In the genomic region with DNA sequence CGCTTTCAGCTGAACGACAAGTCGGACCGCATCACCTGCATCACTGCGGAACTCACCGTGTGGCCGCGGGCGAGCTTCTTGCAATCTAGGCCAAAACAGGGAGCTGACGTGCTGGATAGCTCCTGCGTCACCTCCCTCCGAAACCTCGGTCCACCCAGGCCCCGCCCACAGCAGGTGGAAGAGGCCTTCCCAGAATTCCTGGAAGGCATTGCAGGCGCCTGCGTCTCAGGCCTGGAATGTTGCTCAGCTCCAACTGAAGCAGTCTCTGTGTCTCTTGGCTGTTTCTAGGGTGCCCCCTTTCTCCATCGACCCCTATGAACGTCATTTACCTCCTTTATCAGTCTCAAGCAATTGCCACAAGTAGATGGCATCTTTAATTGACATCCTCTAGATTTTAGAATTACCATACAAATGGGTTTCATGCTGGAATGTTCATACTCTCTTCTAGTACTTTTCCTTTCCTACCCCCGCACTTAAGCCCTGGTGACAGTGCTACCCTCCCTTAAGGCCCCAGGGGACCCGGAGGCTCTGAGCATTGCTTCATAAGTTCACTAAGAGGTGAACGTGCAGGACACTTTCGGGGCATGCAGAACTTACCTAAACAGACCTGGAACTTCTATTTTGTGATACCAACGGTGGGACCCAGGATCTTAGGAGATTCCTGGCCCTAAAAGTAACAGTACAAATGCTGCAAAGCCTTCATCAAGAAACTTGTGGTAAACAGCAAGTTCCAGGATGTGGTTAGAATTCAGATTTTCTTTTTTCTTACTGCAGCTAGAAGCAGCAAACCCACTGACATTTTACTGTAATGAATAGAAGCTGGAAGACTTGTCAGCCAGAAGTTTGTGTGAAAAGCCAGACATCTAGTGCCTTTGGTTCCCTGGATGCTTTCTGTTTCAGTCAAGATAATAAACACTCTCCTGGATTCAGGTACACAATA, we compare ENCODE assay signal across 8 mouse cellular contexts. TPM values are rescaled to one million over a fixed set of nuclear protein-coding genes. Genes with fewer than 3 reads are reported as not detected.
DNase-seq lines count a peak whose midpoint lies in the region; ATAC-seq and TF ChIP-seq lines count a peak whose summit lies in the region.

Gene Scg5, minus strand, starts transcription at position 179 of the 940 bp plus-strand sequence.

- H3K4me3 ChIP-seq in embryonic facial prominence, embryonic 13.5 days = peak within 1 kb of the TSS; percentile 31
- no peak within 1 kb of the TSS for H3K4me3 ChIP-seq in liver, embryonic 16.5 days (ENCODE audit: low read depth, low read length)
- H3K4me3 ChIP-seq in olfactory bulb, adult 2 months (ENCODE audit: insufficient read depth, low read depth, low read length) = peak within 1 kb of the TSS; percentile 66

- H3K4me2 ChIP-seq in embryonic facial prominence, embryonic 13.5 days = peak within 1 kb of the TSS; percentile 57
- peak within 1 kb of the TSS; percentile 21; the same call in 1 of the 2 replicates for H3K4me2 ChIP-seq in liver, embryonic 16.5 days (ENCODE audit: low read depth, low read length)

- no peaks in the 10 kb centered on the region for H3K9me3 ChIP-seq in embryonic facial prominence, embryonic 13.5 days
- peaks cover 5% of the 10 kb centered on the region; the same call in 1 of the 2 replicates for H3K9me3 ChIP-seq in liver, embryonic 16.5 days (replicated peaks; ENCODE audit: control insufficient read depth, low read length)

- H3K27me3 ChIP-seq in embryonic facial prominence, embryonic 13.5 days = peaks cover 6% of the 10 kb centered on the region; the same call in 1 of the 2 replicates
- no peaks in the 10 kb centered on the region for H3K27me3 ChIP-seq in liver, embryonic 16.5 days (ENCODE audit: control insufficient read depth, insufficient read depth, low read depth, low read length)

- peaks cover 19% of the 10 kb centered on the region for H3K36me3 ChIP-seq in embryonic facial prominence, embryonic 13.5 days
- peaks cover 25% of the 10 kb centered on the region for H3K36me3 ChIP-seq in liver, embryonic 16.5 days (ENCODE audit: control insufficient read depth, insufficient read depth)

- peak within 1 kb of the TSS; percentile 52 for H3K9ac ChIP-seq in embryonic facial prominence, embryonic 13.5 days
- no peak within 1 kb of the TSS for H3K9ac ChIP-seq in liver, embryonic 16.5 days (ENCODE audit: low read depth, low read length)

- H3K27ac ChIP-seq in embryonic facial prominence, embryonic 13.5 days = no peak within 1 kb of the TSS
- no peak within 1 kb of the TSS for H3K27ac ChIP-seq in liver, embryonic 16.5 days (ENCODE audit: low read length)
- peak within 1 kb of the TSS; percentile 97 for H3K27ac ChIP-seq in olfactory bulb, adult 2 months (ENCODE audit: insufficient read depth, low read depth, low read length)

- DNase-seq in CD4-positive helper T cell, adult 2 months (ENCODE audit: low read depth, low spot score) = peak; percentile 72
- peak; percentile 78 for DNase-seq in adrenal gland, postnatal 10 days
- DNase-seq in heart, postnatal 4 days = peak; percentile 63
- peak; percentile 39 for DNase-seq in large intestine, adult 2 months (ENCODE audit: low read depth, low spot score)
- DNase-seq in spleen, postnatal 36 days (ENCODE audit: low spot score in 2 of 2) = no peak

- TF ChIP-seq POLR2A in olfactory bulb, adult 2 months (IDR thresholded peaks at IDR 0.05; ENCODE audit: insufficient read depth, low read depth, low read length) = peak; percentile 77

- WGBS in embryonic facial prominence, embryonic 13.5 days = 9% methylated on average over 23 of the region's 23 CpGs
- 21% methylated on average over 23 of the region's 23 CpGs for WGBS in large intestine, adult 2 months
- WGBS in liver, embryonic 16.5 days (ENCODE audit: insufficient replicate concordance) = 26% methylated on average over 23 of the region's 23 CpGs
- WGBS in olfactory bulb, adult 2 months = 8% methylated on average over 23 of the region's 23 CpGs

- H3K4me1 ChIP-seq in embryonic facial prominence, embryonic 13.5 days = peaks cover 13% of the 10 kb centered on the region
- H3K4me1 ChIP-seq in liver, embryonic 16.5 days (ENCODE audit: control insufficient read depth, low read depth, low read length) = no peaks in the 10 kb centered on the region
- peaks cover 11% of the 10 kb centered on the region for H3K4me1 ChIP-seq in olfactory bulb, adult 2 months (ENCODE audit: control insufficient read depth, insufficient read depth, low read length)

- ATAC-seq in embryonic facial prominence, embryonic 13.5 days (ENCODE audit: insufficient number of reproducible peaks, insufficient read depth, low FRiP score, low TSS enrichment, low read depth) = peak; percentile 71; the same call in 1 of the 2 replicates
- ATAC-seq in liver, embryonic 16.5 days (ENCODE audit: low read depth) = no peak

- TF ChIP-seq CTCF in olfactory bulb, adult 2 months (IDR thresholded peaks at IDR 0.05; ENCODE audit: insufficient read depth, low read depth, low read length) = no peak

RNA-seq across cellular contexts. Expression of gene Scg5, which starts in this region (rescaled TPM):
- total RNA-seq in adrenal gland, postnatal 10 days (2021) = 10 to 100 TPM; 38.8 to 41.7 TPM
- polyA plus RNA-seq in embryonic facial prominence, embryonic 13.5 days (2015; fragmentation: Nextera tagmentation; extraction: Ambion mirVana) = 2.7 and 3.8 TPM in 2 replicates
- total RNA-seq in heart, postnatal 4 days (2021) = under 1 TPM; 0.45 TPM
- polyA plus RNA-seq in large intestine, adult 2 months (2012; rRNA removed) = 2.2 and 3.1 TPM in 2 replicates
- polyA plus RNA-seq in liver, embryonic 16.5 days (2015; fragmentation: Nextera tagmentation; extraction: Ambion mirVana) = 0.20 TPM in 1 of 2 replicates, not detected in the other
- polyA plus RNA-seq in olfactory bulb, adult 2 months (2012; ENCODE audit: insufficient read depth, insufficient read length, low replicate concordance, missing spikeins) = not detected in 2 replicates

Comparison
In these comparisons a context has a peak if more than half of its experiments do, and no peak if none do; other contexts are left out.
1. RNA of gene Scg5 (total RNA-seq): 38.8 to 41.7 TPM in adrenal gland, postnatal 10 days; 0.45 TPM in heart, postnatal 4 days; every median in the first group is over 10 times any median in the second.
2. Peak in DNase-seq in heart, postnatal 4 days; RNA of the gene not detected or under 1 TPM.
3. DNase-seq: peak in CD4-positive helper T cell, adult 2 months (single experiment), adrenal gland, postnatal 10 days (single experiment) and large intestine, adult 2 months (single experiment); none in spleen, postnatal 36 days (0 of 2).